Mouse (Mus musculus) stomach, embryonic 16.5 days (tissue): ENCODE results near the gene Spa17. TPM values are rescaled to one million over a fixed set of nuclear protein-coding genes. Genes with fewer than 3 reads are reported as not detected.
A peak's percentile ranks its signal among the peaks of the same experiment; 100 is the strongest.

Source experiments
- ATAC-seq: fragments of 200-750 bp; cut with Nextera tagmentation; 2 replicates; pipeline ENCODE4 v1.8.0; 2017; ENCODE audit warnings: moderate number of reproducible peaks, moderate TSS enrichment; ENCODE audit not compliant: insufficient read depth, low FRiP score
- H3K27ac ChIP-seq: fragments of 300-500 bp; sonication (generic); 2 replicates; pipeline ENCODE4 v1.5.1; 2014; ENCODE audit warnings: low read length
- H3K27me3 ChIP-seq: fragments of 300-500 bp; sonication (generic); 2 replicates; pipeline ENCODE4 v1.6.1; 2014; ENCODE audit warnings: low read length, control low read depth, mixed read lengths; ENCODE audit not compliant: control insufficient read depth, insufficient read depth
- H3K36me3 ChIP-seq: fragments of 300-500 bp; sonication (generic); 2 replicates; pipeline ENCODE4 v1.6.1; 2014; ENCODE audit warnings: low read length; ENCODE audit not compliant: control insufficient read depth, insufficient read depth
- H3K4me1 ChIP-seq: fragments of 300-500 bp; sonication (generic); 2 replicates; pipeline ENCODE4 v1.6.1; 2014; ENCODE audit warnings: low read length, control low read depth, mixed read lengths; ENCODE audit not compliant: control insufficient read depth, insufficient read depth
- H3K4me2 ChIP-seq: fragments of 300-500 bp; sonication (generic); 2 replicates; pipeline ENCODE4 v1.6.1; 2014; ENCODE audit warnings: low read depth, low read length, mixed read lengths
- H3K4me3 ChIP-seq: fragments of 300-500 bp; sonication (generic); replicated peaks from 2 replicates; pipeline ENCODE4 v1.5.1; 2014; ENCODE audit warnings: mild to moderate bottlenecking, low read length
- H3K9ac ChIP-seq: fragments of 300-500 bp; sonication (generic); 2 replicates; pipeline ENCODE4 v1.6.1; 2014; ENCODE audit warnings: low read length
- H3K9me3 ChIP-seq: fragments of 300-500 bp; sonication (generic); replicated peaks from 2 replicates; pipeline ENCODE4 v1.6.1; 2016; ENCODE audit warnings: low read length, control low read depth; ENCODE audit not compliant: control insufficient read depth
- WGBS: fragments of 180-500 bp; shearing (Covaris S2); extraction: QIAGEN DNeasy Blood & Tissue Kit; methylation state at CpG from one replicate; pipeline ENCODE4 v1.1.7; 2014; 5-methylcytosine and 5-hydroxymethylcytosine counted together
- polyA plus RNA-seq: library from polyadenylated mRNA; unstranded; fragments of >200 nt; fragmentation: Nextera tagmentation; extraction: Ambion mirVana; gene quantifications from 2 replicates; pipeline ENCODE4 v1.2.1, GENCODE M21; 2015

Gene Spa17
- polyA plus RNA-seq, 1 experiment from 2014 or later: 5.7 TPM

- H3K9ac ChIP-seq: no peak overlapping the region
- ATAC-seq: no peak
Observed at GRCm38 (mm10) chr9:37625641-37626040, 12.1 kb upstream of the Spa17 start.

DNA sequence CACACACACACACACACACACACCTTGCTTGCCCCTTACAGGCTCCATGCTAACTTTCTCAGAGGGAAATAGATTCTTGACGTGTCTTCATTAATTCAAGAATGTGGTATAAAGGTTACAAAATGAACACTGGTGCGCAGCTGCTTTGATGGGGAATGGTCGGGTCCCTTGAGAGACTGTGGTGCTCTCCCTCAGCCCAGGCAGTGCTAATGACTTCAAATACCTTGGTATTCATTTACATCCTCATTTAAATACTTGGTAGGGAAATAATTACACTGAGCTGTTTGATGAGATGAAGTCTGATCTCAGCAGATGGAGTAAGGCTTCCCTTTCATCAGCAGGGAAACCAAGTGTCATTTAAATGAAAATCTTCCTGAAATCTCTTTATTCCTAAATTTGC lies 11.6 kb upstream of the Spa17 start:
- H3K9ac ChIP-seq: no peak overlapping the region
- H3K27ac ChIP-seq: no peak overlapping the region
- no peak overlapping the region for H3K4me3 ChIP-seq
- no peak for ATAC-seq
- 80% methylated on average over 3 of the region's 3 CpGs for WGBS
- 0 out of 2 replicates have a peak, but pooled peaks cover 2% of the 10 kb centered on the region for H3K4me1 ChIP-seq
- H3K4me2 ChIP-seq: no peak overlapping the region
- H3K27me3 ChIP-seq: no peaks in the 10 kb centered on the region
- no peaks in the 10 kb centered on the region for H3K9me3 ChIP-seq
- H3K36me3 ChIP-seq: no peaks in the 10 kb centered on the region

More at GRCm38 (mm10) chr9:37625641-37626040, 12.1 kb upstream of the Spa17 start:
- H3K4me3 ChIP-seq: no peak overlapping the region
- H3K9me3 ChIP-seq: no peaks in the 10 kb centered on the region
- no peaks in the 10 kb centered on the region for H3K36me3 ChIP-seq
- H3K27ac ChIP-seq: no peak overlapping the region
- WGBS: 49% methylated on average over 7 of the region's 7 CpGs
- 0 out of 2 replicates have a peak, but pooled peaks cover 2% of the 10 kb centered on the region for H3K4me1 ChIP-seq
- H3K27me3 ChIP-seq: no peaks in the 10 kb centered on the region
- no peak overlapping the region for H3K4me2 ChIP-seq

- Histone ChIP-seq H3K36me3 (no peaks in the 10 kb centered on the region), H3K4me1 (0 out of 2 replicates have a peak, but pooled peaks cover 2% of the 10 kb centered on the region), H3K4me2 (no peak overlapping the region), H3K9me3 (no peaks in the 10 kb centered on the region), H3K4me3 (no peak overlapping the region), H3K27ac (no peak overlapping the region), H3K9ac (no peak overlapping the region), H3K27me3 (no peaks in the 10 kb centered on the region)
- ATAC-seq: no peak
- WGBS: 73% methylated on average over 1 of the region's 1 CpGs
Observed at GRCm38 (mm10) chr9:37624502-37624901, 11.0 kb upstream of the Spa17 start.

GRCm38 (mm10) chr9:37623981-37624380 lies 10.5 kb upstream of the Spa17 start:
- 71% methylated on average over 3 of the region's 3 CpGs for WGBS
- Histone ChIP-seq H3K9ac (no peak overlapping the region), H3K4me2 (no peak overlapping the region), H3K9me3 (no peaks in the 10 kb centered on the region), H3K4me3 (no peak overlapping the region), H3K27ac (no peak overlapping the region), H3K27me3 (no peaks in the 10 kb centered on the region), H3K4me1 (0 out of 2 replicates have a peak, but pooled peaks cover 2% of the 10 kb centered on the region), H3K36me3 (no peaks in the 10 kb centered on the region)
- ATAC-seq: no peak

DNA sequence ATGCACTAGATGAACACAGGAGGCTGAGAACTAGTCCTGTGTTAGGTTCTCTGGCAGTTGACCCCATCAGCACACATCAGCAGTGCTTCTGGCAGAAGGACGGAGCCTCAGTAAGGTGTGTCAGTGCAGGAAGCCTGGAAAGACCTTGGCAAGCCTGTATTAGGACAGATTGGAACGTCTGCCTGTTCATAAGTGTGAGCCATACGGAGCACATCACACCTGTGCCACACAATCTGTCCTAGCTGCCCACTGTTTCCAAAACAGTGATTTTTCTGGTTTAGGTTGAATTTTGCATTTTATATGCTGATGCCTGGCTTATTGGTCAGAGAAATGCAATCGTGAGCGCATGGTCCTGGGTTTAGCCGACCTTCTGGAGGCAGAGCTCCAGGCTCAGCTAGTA lies 7.8 kb upstream of the Spa17 start:
- Histone ChIP-seq H3K36me3 (no peaks in the 10 kb centered on the region), H3K27ac (no peak overlapping the region), H3K4me1 (0 out of 2 replicates have a peak, but pooled peaks cover 2% of the 10 kb centered on the region), H3K4me2 (no peak overlapping the region), H3K9ac (no peak overlapping the region), H3K4me3 (no peak overlapping the region), H3K9me3 (no peaks in the 10 kb centered on the region), H3K27me3 (no peaks in the 10 kb centered on the region)
- 82% methylated on average over 6 of the region's 6 CpGs for WGBS
- ATAC-seq: no peak

- H3K27ac ChIP-seq: no peak overlapping the region
- WGBS: 47% methylated on average over 2 of the region's 2 CpGs
- no peak overlapping the region for H3K4me3 ChIP-seq
- H3K9me3 ChIP-seq: no peaks in the 10 kb centered on the region
- no peak overlapping the region for H3K9ac ChIP-seq
- no peaks in the 10 kb centered on the region for H3K27me3 ChIP-seq
- H3K4me1 ChIP-seq: peaks cover 9% of the 10 kb centered on the region
- no peak overlapping the region for H3K4me2 ChIP-seq
- no peak for ATAC-seq
- no peaks in the 10 kb centered on the region for H3K36me3 ChIP-seq
Observed at GRCm38 (mm10) chr9:37616770-37617169, 3.2 kb upstream of the Spa17 start.

GRCm38 (mm10) chr9:37615220-37615619 lies 1.7 kb upstream of the Spa17 start:
- Histone ChIP-seq H3K9me3 (no peaks in the 10 kb centered on the region), H3K4me3 (no peak overlapping the region), H3K4me2 (no peak overlapping the region), H3K36me3 (no peaks in the 10 kb centered on the region), H3K4me1 (peaks cover 9% of the 10 kb centered on the region), H3K9ac (no peak overlapping the region), H3K27me3 (no peaks in the 10 kb centered on the region), H3K27ac (no peak overlapping the region)
- 76% methylated on average over 5 of the region's 5 CpGs for WGBS
- ATAC-seq: no peak

GRCm38 (mm10) chr9:37614316-37614715 lies 794 bp upstream of the Spa17 start:
- H3K9me3 ChIP-seq: no peaks in the 10 kb centered on the region
- no peak overlapping the region for H3K27ac ChIP-seq
- H3K27me3 ChIP-seq: no peaks in the 10 kb centered on the region
- H3K4me3 ChIP-seq: peak overlapping the region; percentile 76; the same call in 1 of the 2 replicates
- peaks cover 9% of the 10 kb centered on the region for H3K4me1 ChIP-seq
- peak overlapping the region; percentile 72; the same call in 1 of the 2 replicates for H3K9ac ChIP-seq
- ATAC-seq: 0 out of 2 replicates have a peak, but pooled peaks have one; percentile 8
- H3K36me3 ChIP-seq: no peaks in the 10 kb centered on the region
- H3K4me2 ChIP-seq: peak overlapping the region; percentile 59

DNA sequence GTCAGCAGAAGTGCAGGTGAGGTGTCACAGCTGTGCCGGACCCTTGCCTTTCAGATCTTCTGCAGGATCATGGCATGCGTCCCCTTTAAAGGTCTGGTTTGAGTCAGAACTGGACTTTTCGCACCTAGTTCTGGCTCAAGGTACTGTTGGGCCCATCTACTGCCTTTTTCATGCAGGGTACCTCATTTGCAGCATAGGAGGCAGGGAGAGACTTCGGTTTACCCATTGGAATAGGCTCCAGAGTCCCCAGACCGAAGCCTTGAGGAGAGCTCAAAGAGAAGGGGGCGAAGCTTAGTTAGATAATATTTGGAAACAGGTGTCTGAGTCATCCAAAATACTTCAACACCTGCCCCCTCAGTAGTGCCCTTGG lies 374 bp upstream of the Spa17 start:
- Histone ChIP-seq H3K9me3 (no peaks in the 10 kb centered on the region), H3K27ac (peak overlapping the region; percentile 59), H3K4me3 (peak overlapping the region; percentile 76), H3K9ac (peak overlapping the region; percentile 72), H3K4me2 (peak overlapping the region; percentile 59), H3K4me1 (peaks cover 9% of the 10 kb centered on the region), H3K36me3 (no peaks in the 10 kb centered on the region), H3K27me3 (no peaks in the 10 kb centered on the region)
- 23% methylated on average over 6 of the region's 6 CpGs for WGBS
- no peak; the same call in 1 of the 2 replicates for ATAC-seq
